Mouse (Mus musculus) erythroblast, embryonic 14.5 days (primary cell): ENCODE data around the gene Sppl3.

Source experiments
- GATA1 ChIP-seq: IDR thresholded peaks from 2 replicates; pipeline ENCODE4 v1.6.1; 2012; ENCODE audit warnings: low read length, inconsistent platforms, mixed read lengths
- TAL1 ChIP-seq: IDR thresholded peaks from 3 replicates; pipeline ENCODE4 v1.6.1; 2012; ENCODE audit warnings: low read length, inconsistent platforms, mixed read lengths

DNA sequence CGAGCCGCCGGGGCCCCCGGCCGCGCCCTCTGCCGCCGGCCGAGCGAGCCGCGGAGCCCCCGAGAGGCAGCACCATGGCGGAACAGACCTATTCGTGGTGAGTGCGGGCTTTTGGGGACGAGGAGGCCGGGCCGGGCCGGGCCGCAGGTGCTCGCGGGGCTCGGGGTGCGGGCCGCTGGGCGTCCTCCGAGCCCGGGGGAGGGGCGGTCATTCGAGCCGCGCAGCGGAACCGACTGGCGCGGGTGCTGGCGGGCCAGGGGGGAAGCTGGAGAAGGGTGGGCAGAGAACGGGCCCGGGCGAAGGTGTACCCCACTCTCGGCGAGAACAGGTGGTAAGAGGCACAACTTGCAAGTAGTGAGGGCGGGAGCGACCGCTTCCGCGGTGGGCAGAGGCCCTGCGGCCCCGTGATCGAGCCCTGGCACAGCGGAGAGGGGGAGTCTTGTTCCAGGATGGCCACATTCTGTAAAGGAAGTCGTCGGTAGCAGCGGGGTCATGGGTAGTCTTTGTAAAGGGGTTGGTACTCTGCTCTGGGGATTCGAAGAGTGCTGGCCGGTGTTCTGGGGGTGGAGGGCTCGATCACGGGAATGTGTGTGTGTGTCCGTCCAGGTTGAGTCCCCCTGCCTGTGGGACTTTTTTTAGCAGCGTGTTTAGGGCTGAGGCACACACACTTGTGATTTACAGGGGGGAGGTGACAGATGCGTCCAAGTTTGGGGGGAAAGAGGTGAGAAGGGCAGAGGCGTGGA, 753 bp downstream of the Sppl3 start:
- no peak for TF ChIP-seq GATA1
- no peak for TF ChIP-seq TAL1
